Mouse (Mus musculus) right cerebral cortex, postnatal 14 days (tissue): Measurements from ENCODE around the gene Rgl3.

Experiments used
- DNase-seq: peaks from one replicate; pipeline ENCODE4 v3.0.0; 2022

Rgl3 gene

DNA sequence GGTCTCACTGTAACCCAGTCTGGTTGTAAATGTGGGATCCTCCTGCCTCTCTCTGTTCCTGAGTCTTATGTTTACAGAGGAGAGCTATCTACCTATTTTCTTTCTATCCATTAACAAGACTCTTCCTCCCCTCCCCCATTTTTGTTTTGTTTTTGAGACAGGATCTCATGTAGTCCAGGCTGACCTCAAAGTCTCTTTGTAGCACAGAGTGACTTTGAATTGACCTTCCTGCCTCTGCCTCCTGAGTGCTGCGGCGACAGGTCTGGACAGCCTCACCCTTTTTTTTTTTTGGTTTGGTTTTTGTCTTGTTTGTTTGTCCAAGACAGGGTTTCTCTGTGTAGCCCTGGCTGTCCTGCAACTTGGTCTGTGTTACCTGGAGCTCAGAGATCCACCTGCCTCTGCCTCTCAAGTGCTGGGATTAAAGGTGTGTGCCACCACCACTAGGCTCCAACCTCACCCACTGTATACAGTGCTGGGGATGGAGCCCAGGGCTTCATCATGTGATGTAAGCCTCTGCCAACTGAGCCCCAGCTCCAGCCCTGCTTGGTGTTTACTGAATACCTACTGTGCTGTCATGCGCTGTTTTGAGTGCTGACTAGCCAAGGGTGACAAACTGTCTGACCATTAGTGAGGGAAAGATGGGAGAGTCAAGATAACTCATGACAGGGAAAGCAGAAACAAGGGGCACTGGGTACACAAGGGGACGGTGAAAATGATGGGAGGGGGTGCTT, 10.7 kb downstream of the Rgl3 start:
- DNase-seq: no peak

DNA sequence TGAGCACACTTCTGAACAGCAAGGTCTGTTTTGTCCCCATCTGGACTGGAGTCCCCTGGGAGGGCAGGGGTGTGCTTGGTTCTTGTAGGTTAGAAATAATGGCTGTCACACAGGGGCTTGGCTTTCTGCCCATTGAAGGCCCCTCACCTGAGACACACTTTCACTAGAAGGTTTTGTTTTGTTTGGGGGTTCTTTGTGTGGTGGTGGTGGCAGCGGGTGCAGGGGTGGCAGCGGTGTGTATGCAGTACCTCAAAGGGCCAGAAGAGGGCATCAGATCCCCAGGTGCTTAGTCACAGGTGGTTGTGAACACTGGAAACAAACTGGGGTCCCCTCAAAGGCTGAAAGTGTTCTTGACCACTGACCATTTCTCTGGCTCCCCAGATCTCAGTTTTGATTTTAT, 11.3 kb downstream of the Rgl3 start:
- peak; percentile 21 for DNase-seq

DNA sequence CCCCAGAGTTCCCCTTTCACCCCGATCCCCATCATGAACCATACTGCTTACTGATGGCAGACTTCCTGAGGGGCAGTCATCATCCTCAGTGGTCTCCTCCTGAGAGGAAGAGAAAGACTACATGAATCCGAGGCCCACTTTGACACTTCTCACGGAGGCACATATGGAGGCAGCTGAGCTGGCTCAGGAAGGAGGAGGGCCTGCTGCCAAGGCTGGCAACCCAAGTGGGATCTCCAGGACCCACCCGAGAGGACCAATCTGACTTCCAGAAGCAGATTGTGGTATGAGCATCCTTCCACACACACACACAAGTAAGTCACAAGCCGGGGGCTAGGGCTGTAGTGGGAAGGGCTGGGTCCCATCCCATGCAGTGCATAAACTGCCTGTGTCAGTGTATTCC, 11.9 kb downstream of the Rgl3 start:
- DNase-seq: peak; percentile 29

DNA sequence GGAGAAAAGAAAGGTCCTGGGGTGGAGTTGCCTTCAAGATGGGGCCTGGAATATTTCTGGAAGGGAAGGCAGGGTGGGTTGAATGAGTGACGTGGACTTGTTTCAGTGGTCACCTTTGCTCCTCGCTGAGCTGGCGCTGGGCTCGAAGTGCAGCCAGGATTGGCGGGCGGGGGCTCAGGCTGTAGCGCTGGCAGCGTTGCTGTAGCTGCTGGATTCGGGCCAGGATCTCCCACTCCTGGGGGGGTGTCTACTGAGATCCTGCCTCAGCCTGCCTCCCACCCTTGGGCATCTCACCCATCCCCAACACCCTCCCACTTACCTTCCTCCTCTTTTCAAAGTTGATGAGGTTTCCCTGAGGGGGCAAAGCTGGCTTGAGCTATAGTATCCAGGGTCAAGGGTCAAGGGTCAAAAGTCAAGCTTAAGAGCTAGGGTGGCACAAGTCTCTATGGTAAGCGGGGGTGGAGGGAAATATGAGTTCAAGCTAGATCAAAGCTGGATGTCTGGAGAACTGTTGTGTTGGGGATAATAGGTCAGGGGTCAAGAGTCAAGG, 12.5 kb downstream of the Rgl3 start:
- DNase-seq: peak; percentile 46

DNA sequence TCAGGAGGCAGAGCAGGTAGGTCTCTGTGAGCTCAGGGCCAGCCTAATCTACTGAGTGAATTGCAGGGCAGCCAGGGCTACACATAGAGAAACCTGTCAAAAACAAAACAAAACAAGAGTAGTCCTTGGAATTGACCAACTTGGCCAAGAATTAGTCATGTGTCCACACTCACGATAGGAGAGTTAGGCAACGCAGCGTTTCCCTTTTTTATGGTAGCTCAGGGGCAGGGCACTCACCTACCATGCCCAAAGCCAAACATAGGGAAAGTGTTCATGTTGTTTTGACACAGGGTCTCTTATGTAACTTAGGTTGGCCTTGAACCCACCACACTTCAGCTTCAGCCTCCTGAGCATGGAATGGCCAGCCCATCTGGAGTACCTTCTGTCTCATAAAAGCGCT, 19.9 kb downstream of the Rgl3 start:
- DNase-seq: no peak

DNA sequence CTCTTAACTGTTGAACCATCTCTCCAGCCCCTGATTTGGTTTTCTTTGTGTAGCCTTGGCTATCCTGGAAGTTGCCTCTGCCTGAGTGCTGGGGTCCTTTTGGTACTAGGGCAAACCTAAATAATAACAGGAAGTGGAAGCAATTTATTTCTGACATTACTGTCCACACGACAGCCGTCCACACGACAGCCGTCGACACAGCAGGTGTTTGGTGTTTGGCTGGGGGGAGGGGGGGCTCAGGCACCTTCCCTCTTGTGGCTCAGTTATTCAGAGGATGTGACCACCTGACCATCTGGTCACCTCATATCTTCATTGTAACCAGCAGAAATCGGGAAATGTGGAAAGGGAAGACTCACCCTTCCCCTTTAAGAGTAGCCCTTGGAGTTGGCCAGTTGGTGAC, 20.4 kb downstream of the Rgl3 start:
- DNase-seq: no peak

DNA sequence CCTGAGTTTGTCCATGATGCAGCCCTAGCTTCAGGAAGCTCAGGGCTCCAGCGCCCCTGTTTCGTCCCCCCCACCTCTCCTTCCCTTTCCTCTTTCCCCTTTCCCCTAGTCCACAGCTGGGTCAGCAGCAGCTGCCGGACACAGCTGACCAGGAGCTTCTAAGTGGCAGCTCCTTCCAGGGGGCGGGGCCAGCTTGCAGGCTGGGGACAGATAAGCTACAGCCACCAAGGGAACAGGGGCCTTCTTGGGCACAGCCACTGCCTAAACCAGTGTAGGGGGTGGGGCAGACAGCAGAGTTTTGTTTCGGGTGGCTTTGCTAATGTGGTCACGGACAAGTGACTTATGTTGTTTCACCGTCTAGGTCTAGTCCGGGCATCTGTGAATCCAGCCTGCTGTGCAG, 25.8 kb downstream of the Rgl3 start, which contains the start of gene Epor:
Gene Epor (minus strand): TSS at position 90 of the 400 bp plus-strand sequence.
- DNase-seq: peak; percentile 40

DNA sequence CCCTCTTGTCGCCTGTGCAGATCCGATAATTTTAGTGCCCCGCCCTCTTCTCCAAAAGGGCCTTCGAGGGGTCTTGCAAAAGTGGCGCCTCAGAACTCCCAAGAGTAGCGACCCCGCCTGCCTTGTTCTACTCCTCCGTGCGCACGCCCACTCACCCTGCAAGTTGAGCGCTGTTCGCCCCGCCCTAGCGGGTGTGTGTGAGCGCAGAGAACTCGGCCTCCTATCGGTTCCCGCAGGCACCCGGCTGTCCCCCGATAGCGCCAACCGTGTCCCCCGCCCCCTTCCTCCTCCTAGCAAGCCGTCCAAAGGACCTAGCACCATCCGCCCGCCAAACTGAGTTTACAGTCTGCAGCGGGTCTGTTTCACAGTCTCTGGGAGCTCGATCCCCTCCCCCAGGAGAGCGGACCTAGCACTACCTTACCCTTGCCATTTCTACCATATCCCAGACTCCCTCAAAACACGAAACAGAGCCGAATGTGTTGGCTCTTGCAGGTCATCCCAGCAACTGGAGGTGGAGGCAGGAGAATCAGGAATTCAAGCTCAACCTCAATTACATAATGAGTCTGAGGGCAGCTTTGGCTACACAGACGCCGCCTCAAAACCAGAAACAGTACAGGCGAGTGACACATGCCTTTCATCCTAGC, 26.7 kb downstream of the Rgl3 start:
- DNase-seq: peak; percentile 70

DNA sequence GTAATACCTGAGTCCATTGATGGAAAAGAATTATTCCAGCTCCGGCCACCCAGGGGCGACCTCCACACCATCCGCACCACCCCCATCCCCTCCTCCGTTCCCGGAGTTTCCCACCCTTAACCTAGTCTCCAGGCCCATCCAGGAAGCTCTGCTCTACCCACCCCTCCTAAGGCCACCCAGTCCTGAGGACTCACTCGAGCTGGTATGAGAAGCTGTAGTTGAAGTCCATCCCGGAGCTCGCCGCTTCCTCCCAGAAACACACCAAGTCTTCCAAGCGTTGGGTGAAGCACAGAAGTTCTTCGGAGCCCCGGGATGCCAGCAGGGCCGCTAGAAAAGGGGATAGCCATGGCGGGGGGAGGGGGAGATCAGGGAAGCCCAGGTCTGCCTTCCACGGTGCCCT, 27.2 kb downstream of the Rgl3 start:
- no peak for DNase-seq

DNA sequence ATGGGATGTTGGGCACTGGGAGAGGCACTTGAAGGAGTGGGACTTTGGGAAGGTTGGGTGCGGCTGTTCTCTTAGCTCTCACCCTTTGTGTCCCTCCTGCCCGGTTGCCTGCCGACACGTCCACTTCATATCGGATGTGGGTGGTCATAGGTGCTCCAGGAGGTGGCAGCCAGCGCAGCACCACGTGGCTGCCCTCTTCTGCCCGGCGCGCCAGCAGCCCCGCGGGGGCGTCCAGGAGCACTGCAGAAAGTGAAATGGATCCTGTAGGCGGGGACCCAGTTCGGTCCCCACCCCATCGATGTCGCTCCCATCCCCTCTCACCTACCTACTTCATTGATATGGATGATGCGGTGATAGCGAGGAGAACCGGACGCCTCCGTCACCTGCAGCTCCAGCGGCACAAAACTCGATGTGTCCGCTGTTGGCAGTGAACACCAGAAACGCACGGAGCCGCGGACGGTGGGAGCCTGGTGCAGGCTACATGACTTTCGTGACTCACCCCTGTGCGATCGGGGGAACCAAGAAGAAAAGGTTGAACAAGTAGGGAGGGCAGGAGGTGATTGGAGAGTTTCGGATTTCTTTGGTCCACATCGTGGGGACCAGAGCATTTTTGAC, 27.8 kb downstream of the Rgl3 start:
- DNase-seq: no peak

DNA sequence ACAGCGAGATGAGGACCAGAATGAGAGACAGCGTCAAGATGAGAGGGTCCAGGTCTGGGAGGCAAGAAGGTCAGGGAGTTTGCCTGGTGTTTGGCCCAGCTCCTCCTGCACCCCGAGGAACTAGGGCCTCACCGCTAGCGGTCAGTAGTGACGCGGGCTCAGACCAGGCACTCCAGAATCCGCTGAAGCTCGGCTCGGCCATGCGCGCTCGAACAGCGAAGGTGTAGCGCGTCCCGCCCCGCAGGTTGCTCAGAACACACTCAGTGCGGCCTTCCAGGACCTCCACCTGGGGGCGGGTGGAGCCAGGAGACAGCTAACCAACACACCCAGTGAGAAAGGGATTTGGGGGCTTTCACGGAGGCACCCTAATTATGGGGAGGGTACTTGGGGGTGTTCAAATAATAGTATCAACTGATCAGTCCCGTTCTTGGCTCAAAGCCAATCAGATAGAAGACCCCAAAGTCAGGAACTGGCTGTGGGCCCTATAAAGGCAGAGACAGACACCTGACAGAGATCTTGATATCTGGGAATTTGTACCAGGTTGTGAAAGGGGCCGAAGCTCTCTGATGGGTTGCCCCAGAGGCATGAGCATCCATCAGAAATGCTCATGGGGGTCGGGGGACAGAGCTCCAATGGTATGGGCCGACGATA, 28.6 kb downstream of the Rgl3 start:
- DNase-seq: no peak

DNA sequence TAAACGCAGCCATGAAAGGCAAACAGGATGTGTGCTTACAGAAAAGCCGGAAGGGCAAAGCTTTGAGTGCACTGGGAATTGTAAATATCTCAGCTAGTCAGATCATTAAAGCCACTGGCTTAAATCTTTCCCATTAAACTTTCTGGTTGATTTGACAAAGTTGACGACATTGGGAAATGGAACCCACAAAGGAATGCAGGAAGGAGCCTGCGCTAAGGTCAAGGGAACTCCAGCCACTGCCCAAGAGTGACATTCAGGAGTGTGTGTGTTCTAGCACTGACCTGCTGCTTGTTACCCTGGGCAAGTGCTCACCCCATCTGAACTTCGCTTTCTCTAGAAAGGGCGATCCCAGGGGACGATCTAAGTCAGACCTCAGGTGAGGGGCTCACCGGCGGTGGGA, 29.1 kb downstream of the Rgl3 start:
- no peak for DNase-seq

DNA sequence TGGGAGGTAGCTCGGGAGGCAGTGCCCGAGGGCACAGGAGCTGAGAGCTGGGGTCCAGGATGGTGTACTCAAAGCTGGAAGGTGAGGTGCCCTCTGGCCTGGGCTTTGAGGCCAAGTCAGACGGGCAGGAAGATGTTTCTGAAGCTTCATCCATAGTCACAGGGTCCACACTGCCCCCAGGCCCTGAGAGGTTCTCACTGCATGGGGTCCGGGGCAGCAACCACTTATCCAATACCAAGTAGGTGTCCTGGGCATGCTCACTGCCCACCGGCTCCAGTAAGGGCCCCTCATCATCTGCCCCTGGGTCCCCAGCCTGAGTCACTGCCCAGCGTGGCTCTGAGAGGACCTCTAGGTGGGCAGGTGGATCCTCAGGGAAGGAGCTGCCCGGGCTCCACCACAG, 30.0 kb downstream of the Rgl3 start:
- no peak for DNase-seq

DNA sequence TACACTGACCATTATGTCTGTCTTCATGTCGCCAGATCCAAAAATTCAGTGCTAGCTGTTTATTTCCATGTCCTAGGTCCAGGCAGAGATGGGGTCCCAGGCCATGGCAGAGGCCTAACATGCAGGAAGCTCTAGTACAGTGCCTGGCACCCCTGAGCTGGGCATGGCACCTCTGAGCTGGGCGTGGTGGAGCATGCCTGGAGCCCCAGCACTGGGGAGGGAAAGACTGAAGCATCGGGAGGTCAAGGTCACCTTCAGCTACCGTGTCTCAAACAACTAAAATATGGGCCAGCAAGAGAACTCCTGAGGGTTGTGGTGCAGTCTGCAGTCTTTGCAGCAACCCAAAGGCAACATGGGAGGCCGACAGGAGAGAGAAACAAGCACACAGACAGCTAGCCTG, 30.9 kb downstream of the Rgl3 start:
- no peak for DNase-seq

DNA sequence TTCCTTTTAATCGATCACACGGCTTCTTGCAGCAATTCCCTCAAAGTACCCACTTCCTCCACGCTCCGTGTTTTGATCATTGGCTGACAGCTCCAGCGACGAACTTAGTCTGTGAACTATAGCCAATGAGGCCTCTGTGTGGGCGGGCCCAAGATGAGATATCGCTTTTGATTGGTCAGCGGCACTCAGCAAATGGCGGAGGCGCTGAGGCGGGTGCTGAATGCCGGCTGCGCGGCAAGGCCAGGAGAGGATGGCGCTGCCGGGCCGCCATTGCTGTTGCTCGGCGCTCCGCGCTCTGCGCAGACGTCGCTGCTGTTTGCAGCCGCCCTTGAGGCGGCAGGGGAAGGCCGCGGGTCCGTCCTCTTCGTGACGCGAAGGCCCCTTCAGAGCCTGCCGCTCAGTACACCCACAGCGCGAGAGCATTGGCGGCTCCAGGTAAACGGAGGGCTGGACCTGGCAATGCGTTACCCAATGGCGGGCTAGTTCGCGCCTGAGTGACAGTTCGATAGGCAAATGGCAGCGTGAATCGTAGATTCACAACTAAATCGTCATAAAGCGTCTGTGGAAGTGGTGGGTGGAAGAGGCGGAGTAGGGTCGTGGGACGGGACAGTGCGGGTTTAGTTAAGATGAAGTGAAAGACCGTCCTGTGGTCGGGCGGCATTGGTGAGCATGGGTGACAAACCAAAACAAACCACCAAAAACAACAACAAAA, 33.5 kb downstream of the Rgl3 start, which contains the start of gene Swsap1:
Gene Swsap1 (plus strand): TSS at position 186 of the 712 bp plus-strand sequence.
- DNase-seq: peak; percentile 97

DNA sequence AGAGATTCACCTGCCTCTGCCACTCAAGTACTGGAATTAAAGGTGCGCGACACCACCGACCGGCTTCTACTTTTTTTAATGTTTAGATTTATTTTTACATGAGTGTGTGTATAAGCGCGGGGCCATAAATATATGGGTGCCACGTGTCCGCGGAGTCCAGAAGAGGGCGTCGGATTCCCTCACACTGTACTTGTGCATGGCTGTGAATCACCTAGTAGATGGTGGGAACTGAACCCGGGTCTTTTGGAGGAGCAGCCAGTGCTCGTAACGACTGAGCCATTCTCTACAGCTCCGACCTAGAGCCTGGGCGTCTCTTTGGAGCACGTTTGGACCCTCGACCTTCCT, 34.0 kb downstream of the Rgl3 start:
- DNase-seq: peak; percentile 50

DNA sequence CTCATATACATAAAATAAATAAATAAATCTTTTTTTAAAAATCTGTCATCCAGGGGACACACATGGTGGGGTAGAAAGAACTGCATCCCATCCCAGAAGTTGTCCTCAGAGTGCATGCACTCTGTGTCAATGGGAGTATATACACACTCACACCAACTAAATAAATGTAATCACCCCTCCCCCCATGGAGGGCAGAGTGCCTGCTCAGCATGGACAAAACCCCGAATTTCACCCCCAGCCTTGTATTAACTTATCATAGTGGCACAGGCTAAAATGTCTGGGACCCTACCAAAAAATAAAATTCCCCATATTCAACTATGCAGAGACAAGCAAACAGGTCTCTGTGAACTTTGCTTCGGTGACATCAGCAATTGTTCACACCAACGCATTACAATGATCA, 34.6 kb downstream of the Rgl3 start:
- no peak for DNase-seq

DNA sequence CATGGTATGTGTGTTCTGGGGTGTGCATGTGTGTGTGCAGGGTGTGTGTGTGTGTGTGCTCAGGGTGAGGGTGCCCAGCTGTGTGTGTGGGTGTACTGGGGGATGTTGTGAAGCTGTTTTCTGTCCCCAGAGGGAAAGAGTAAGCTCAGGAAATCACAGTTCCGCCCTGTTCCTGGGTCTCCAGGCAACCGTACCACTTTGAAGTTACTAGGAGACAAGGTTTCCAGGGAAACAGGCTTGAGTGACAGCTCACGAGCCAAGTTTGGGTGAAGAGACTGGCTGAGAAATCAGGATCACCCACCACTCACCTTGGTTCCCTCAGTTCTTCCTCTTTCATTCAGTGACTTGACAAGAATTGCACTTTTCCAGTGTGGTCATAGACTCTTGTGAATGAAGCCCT, 35.6 kb downstream of the Rgl3 start:
- DNase-seq: peak; percentile 57

DNA sequence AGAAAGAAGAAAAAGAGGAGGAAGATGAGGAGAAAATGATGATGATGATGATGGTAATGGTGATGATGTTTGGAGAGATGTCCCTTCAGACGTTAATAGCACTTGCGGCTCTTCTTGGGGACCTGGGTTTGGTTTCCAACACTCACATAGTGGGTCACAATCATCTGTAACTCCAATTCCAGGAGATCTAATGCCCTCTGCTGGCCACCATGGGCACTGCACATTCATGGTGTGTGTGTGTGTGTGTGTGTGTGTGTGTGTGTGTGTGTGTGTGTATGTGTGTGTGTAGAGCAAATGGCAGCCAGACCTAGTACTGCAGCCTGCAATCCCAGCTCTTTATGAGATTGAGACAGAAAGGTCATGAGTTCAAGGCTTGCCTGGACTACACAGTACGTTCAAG, 37.3 kb downstream of the Rgl3 start:
- no peak for DNase-seq

DNA sequence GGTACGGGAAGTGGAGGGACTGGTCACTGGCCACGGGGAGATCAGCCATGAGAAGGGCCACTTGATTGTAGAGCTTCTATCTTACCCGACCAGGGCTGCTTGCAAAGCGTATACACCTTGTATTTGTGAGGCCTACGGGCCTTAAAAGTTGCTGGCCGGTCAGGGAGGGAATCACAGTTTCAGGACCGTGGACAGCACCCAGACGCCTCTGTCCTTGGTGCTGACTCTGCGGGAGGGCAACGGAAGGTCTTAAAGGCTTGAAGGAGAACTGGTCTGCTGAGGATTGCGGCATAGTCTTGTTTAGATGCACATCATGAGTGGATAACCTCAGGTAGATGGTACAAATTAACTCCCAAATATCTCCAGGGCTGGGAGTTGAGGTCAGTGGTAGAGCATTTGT, 38.9 kb downstream of the Rgl3 start:
- DNase-seq: peak; percentile 40

DNA sequence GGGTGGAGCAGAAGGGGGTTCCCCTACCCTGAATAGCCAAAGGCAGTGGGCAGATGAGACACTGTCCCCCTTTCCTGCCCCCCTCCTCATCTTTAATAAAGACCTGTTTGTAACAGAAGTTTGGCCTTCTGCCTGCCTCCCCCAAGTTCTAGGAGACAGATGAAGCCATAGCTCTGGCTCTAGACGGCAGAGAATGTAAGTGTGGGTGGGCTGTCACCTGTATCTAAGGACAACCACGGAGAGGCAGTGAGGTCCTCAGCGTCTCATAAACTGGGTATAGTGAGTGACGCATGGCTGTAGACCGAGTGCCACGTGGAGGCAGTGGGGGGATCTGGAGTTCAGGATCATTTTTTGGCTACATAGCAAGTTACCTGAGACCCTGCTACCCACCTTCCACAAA, 40.5 kb downstream of the Rgl3 start:
- DNase-seq: peak; percentile 52

DNA sequence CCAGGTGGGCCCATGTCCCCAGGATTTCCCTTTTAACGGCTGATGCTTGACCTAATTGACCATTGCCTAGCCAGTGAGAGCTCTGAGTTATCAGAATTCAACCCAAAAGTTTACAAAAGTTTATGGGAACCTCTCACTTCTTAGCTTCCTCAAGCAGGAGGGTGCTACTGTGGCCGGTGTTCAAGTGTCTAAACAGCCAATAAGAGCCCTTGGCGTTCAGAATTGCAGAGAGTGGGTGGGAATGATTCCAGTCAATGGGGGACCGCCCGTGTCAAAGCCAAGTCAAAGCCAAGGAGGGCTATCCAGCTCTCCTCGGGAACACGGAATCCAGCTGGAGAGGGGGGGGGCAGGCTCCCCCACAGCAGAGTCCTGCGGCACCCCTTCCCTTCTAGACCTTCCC, 41.1 kb downstream of the Rgl3 start:
- no peak for DNase-seq
